Mouse (Mus musculus): ENCODE data around the gene Gatad2a.

The Gatad2a gene

DNA sequence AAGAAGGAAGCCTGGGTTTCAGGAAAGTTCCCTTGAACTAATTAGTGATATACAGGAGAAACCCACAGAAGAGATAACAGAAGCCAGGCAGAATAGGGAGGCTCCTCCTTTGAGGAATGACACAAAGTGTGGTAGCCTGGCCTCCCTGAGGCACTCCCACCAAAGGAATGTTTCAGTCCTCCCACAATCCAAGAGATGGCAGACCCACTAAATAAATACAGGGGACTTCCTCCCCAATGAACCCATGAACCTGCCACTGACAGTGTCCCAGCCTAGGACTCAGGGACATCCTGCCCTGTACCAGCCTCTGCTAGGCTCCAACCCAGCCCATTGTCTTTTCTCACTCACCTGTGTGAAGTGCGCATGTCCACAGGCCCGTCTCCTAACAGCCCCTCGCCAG lies 60.8 kb downstream of the Gatad2a start:
- CTCF ChIA-PET, result interaction anchor here in 2 of 4 experiments (1.7 to 2.7 kb wide), 2 partner anchors 16 to 66 kb away, joined by 5 to 10 read pairs; no protein-coding TSS in a partner anchor

DNA sequence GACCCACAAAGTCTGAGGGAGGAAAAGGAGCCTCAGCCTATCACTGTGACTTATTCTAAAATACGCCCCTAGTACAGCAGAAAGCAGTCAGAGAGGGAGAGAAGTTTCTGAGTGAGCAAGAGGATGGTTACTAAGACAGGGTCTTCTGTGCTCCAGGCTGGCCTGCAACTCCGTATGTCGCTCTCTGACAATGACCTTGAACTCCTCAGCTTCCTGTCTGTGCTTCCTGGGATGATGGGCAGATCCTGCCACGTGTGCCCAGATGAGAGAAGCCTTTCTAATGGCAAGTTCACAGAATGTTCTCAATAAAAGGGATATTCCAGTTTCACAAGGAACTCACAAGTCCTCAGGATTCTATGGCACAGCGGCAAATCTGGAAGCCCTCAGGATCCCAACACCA lies 61.6 kb downstream of the Gatad2a start:
- POLR2A ChIA-PET, result interaction anchor here in 3 of 4 experiments (0.7 to 20.2 kb wide), 27 partner anchors 7 to 764 kb away, joined by 3 to 423 read pairs (median 7); partner anchors contain the start of genes Gatad2a (in 2 of the 3), Ndufa13 (in 2 of the 3), Yjefn3 (in 2 of the 3) and Jund (in 1 of the 3)
- CTCF ChIA-PET, result interaction anchor here in 2 of 4 experiments (0.5 to 1.6 kb wide), 3 partner anchors 35 to 69 kb away, joined by 3 to 7 read pairs (median 6); no protein-coding TSS in a partner anchor

More for the DNA sequence above, 60.8 kb downstream of the Gatad2a start:
- POLR2A ChIA-PET, result interaction anchor here in 3 of 4 experiments (0.8 to 20.2 kb wide), 34 partner anchors 8 to 310 kb away, joined by 3 to 423 read pairs (median 7); partner anchors contain the start of genes Gatad2a (in 3 of the 3), Ndufa13 (in 3 of the 3), Tssk6 (in 3 of the 3) and Yjefn3 (in 3 of the 3)

DNA sequence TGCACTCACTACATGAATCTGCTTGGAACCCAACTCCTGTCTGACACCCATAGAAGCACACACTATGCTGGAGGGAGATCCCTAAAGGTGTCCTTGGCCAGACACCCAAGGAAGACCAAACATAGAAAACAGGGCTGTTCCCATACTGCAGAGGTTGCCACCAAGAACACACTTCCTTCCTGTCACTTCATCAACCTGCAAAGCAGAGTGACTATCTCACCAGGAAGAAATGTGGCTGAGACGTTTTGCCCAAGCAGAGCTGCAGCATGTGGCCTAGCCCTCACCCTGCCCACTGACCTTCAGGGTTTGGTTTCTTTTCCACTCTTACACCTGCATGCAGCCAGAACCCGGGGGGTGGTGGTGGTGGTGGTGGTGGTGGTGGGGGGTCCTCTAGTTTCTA lies 62.4 kb downstream of the Gatad2a start:
- CTCF ChIA-PET, result interaction anchor here in 1 of 4 experiments (0.7 to 1.6 kb wide), 3 partner anchors 68 to 177 kb away, joined by 3 to 7 read pairs (median 6); no protein-coding TSS in a partner anchor
- POLR2A ChIA-PET, result interaction anchor here in 3 of 4 experiments (0.6 to 20.2 kb wide), 29 partner anchors 8 to 217 kb away, joined by 3 to 423 read pairs (median 4); partner anchors contain the start of genes Gatad2a (in 2 of the 3), Ndufa13 (in 2 of the 3), Yjefn3 (in 2 of the 3) and Mau2 (in 1 of the 3)

DNA sequence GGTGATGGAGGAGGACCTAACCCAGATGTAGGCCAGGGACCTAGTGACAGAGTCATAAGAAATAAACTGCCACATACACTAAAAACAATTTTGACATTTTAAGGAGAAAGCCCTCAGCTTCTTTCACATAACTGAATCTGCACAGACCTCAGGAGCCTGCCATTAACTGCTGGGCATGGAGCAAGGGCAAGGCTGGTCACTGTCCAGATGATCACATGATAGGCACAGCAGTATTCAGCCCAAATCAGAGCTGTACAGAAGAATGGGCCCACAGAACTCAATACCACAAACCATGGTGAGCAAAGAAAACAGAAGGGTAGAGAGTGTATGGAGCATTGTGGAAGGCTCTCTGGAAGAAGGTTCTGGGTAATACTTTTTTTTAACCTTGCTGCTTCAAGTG lies 69.3 kb downstream of the Gatad2a start:
- POLR2A ChIA-PET, result interaction anchor here in 3 of 4 experiments (0.6 to 15.1 kb wide), 10 partner anchors 9 to 774 kb away, joined by 3 to 423 read pairs (median 4); partner anchors contain the start of genes Yjefn3 (in 2 of the 3), Ndufa13 (in 1 of the 3) and Tssk6 (in 1 of the 3)
- CTCF ChIA-PET, result interaction anchor here in 2 of 4 experiments (0.9 to 1.8 kb wide), 3 partner anchors 8 to 74 kb away, joined by 3 to 4 read pairs (median 4); no protein-coding TSS in a partner anchor

DNA sequence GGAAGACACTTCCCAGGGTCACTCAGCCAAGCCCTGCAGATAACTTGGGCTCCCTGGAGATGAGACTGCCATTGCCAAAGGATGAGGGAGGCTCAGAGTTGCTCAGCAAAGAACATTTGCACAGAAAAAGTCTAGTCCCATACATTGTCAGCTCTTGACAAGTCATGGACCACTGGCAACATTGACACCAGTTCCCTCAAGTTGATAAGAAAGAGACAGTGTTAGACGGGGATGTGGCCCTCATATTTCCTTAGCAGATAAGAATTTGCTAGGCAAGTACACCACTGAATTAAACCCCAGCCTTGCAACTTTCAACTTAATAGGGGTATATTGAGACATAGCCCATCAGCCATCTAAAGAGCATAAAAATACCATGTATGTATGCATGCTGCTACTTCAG lies 72.2 kb downstream of the Gatad2a start:
- CTCF ChIA-PET, result interaction anchor here in 1 of 4 experiments (0.5 to 7.0 kb wide), 4 partner anchors 35 to 727 kb away, joined by 3 to 116 read pairs (median 4); no protein-coding TSS in a partner anchor
- POLR2A ChIA-PET, result interaction anchor here in 2 of 4 experiments (0.6 to 15.1 kb wide), 18 partner anchors 12 to 297 kb away, joined by 3 to 423 read pairs (median 8); partner anchors contain the start of genes Gatad2a (in 2 of the 2), Ndufa13 (in 2 of the 2), Yjefn3 (in 2 of the 2) and Tssk6 (in 1 of the 2)

DNA sequence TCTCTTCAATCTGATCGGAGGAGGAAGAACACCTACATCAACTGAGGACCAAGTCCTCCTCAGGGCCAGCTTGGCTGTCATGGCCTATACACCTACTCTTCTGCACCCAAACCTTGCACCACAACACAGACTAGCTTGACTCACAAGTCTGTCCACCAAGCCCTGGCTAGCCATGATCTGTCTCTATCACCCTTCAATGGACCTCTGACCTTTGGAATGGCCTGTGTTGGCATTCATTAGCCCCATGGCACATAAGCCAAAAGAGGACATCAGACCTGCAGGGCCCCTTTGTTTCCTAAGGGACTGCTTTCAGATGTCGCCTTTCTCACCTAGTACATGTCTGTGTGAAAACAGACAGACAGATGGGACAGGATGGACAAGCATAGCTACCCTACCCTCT lies 75.0 kb downstream of the Gatad2a start:
- CTCF ChIA-PET, result interaction anchor here in 2 of 4 experiments (0.6 to 7.0 kb wide), 5 partner anchors 10 to 296 kb away, joined by 3 to 116 read pairs (median 3); partner anchors contain the start of gene Zfp868 (in 1 of the 2)

DNA sequence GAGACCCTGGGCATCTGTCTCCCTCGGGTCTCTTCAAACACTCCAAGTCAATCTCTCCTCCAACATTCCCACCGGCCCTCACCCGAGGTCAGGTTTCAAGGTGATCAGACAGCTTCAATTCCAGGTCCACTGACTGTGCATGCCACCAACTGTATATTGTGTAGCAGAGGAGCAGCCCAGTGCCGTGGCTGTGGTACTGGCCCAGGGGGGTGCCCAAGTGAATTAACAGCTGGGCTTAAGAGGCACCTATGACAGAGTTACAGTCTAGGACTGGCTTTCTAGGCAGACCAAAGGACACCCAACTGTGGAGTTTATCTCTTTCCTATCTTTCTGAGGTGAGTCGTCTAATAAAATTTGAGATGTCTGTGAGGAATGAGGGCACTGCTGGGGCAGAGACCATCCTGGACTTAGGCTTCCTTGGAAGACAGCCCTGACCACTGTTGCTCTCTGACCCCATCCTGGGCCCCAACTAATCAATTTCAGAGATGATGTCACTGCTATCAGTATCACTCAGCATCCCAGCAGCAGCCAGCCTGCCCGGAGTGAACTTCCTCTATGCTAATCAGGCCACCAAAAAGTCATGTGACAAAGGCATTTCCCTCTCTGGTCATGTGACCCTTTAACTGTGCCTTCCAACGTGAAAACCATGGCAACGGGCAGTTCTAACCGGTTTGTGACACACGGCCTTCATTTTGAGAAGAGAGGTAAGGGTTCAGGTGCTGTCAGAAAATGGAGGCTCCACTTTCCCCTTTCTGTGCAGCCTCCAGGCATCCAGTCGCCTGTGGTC lies 76.1 kb downstream of the Gatad2a start:
- CTCF ChIA-PET, result interaction anchor here (0.6 to 7.0 kb wide), 18 partner anchors 12 to 1675 kb away, joined by 3 to 116 read pairs (median 6); partner anchors contain the start of genes Yjefn3 (in 1 of the 4) and Zfp868 (in 1 of the 4)
- POLR2A ChIA-PET, result interaction anchor here in 3 of 4 experiments (0.6 to 15.1 kb wide), 55 partner anchors 8 to 1649 kb away, joined by 3 to 423 read pairs (median 5); partner anchors contain the start of genes Gatad2a (in 3 of the 3), Zfp868 (in 2 of the 3), Mau2 (in 1 of the 3) and Ndufa13 (in 1 of the 3)

More for the DNA sequence above, 75.0 kb downstream of the Gatad2a start:
- POLR2A ChIA-PET, result interaction anchor here (0.6 to 15.1 kb wide), 38 partner anchors 9 to 295 kb away, joined by 3 to 423 read pairs (median 4); partner anchors contain the start of genes Gatad2a (in 2 of the 4), Mau2 (in 1 of the 4), Ndufa13 (in 1 of the 4) and Tssk6 (in 1 of the 4)

DNA sequence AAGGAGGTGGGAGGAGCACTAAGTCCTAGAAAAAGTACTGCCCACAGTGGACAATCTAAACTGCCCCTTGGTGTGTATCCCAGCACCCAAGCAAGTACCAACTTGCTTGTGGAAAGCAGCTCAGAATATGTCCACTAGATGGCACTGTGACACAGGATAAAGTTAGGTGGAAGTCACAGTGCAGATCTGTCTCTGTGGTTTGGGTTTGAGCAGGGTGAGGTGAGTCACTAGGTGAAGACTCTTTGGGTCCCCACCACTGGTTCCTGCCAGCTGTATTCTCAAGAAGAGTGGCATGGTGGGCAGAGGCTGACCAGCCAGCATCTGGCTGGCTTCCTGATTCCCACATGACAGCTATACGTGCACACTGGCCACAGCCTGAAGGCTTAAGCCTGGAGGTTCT lies 77.2 kb downstream of the Gatad2a start:
- ChIA-PET CTCF (interaction anchor here (0.5 to 7.0 kb wide), 47 partner anchors 8 to 1767 kb away, joined by 3 to 116 read pairs (median 4); partner anchors contain the start of genes Gatad2a (in 1 of the 4) and Yjefn3 (in 1 of the 4)), POLR2A (interaction anchor here (0.5 to 15.1 kb wide), 53 partner anchors 8 to 1609 kb away, joined by 3 to 423 read pairs (median 5); partner anchors contain the start of genes Gatad2a (in 3 of the 4), Homer3 (in 1 of the 4), Mau2 (in 1 of the 4) and Ndufa13 (in 1 of the 4))

DNA sequence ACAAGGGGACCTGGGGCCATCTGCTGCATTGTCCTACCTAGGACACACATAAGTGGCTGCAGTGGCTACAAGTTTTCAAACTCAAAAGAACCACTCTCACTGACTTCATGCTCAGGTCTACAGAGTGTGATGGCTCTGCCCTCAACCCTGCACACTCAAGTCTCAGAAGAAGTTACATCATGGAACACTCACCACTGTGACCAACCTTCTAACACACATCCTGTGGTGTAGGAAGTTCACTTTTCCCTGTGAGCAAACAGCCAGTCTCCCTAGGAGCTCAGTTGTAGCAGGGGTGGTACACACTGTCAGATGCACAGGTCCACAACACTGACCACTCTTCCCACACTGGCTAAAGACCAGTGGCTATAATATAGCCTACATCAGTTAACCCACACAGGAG lies 77.7 kb downstream of the Gatad2a start:
- ChIA-PET POLR2A (interaction anchor here (0.6 to 15.1 kb wide), 43 partner anchors 9 to 352 kb away, joined by 3 to 423 read pairs (median 5); partner anchors contain the start of genes Gatad2a (in 3 of the 4), Yjefn3 (in 2 of the 4), Mau2 (in 1 of the 4) and Ndufa13 (in 1 of the 4)), CTCF (interaction anchor here (0.5 to 7.0 kb wide), 43 partner anchors 8 to 1767 kb away, joined by 3 to 116 read pairs (median 5); partner anchors contain the start of genes Gatad2a (in 1 of the 4) and Yjefn3 (in 1 of the 4))

DNA sequence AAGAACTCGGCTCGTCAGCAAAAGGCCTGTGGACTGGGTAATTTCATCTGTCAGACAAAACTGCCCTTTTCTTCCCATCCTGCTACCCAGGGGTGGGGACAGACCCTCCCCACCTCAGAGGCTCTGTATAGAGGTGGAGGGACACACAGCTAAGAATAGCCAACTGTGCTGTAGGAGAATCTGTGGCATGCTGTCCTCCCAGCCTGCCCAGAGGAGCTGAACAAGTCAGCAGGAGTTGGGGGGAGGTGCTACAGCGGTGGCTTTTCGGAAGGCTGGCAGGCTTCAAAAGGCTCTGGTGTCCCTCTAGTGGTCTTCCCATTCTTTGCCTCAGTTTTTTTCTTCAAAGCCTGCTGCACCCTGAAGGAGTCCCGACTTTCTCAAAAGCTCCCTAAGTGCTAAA lies 80.4 kb downstream of the Gatad2a start:
- ChIA-PET POLR2A (interaction anchor here in 2 of 4 experiments (0.8 to 15.1 kb wide), 12 partner anchors 10 to 166 kb away, joined by 3 to 423 read pairs (median 10); partner anchors contain the start of genes Ndufa13 (in 2 of the 2), Yjefn3 (in 2 of the 2), Tssk6 (in 1 of the 2) and Zfp963 (in 1 of the 2)), CTCF (interaction anchor here (0.6 to 1.6 kb wide), 8 partner anchors 22 to 97 kb away, joined by 3 to 13 read pairs (median 4); no protein-coding TSS in a partner anchor)

DNA sequence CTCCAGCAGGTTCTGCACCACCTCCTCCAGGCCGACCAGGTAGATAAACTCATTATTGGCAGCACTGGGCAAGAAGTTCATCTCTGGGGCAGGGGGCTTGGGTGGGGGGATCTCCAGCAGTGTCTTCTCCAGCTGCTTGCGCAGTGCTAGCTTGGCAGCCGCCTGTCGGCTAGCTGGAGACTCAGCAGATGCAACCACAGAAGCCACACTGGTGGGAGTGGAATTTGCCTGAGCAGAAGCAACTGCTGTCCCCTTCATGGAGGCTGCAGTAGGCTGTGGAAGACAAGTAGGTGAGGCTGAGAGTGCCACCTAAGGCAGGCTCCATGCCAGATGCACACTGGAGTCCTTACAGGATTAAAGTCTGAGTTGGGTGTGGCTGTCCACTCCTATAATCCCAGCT lies 81.7 kb downstream of the Gatad2a start:
- ChIA-PET POLR2A (interaction anchor here in 2 of 4 experiments (0.8 to 15.1 kb wide), 7 partner anchors 9 to 87 kb away, joined by 3 to 423 read pairs (median 113); partner anchors contain the start of genes Ndufa13 (in 2 of the 2), Yjefn3 (in 2 of the 2) and Tssk6 (in 1 of the 2)), CTCF (interaction anchor here in 3 of 4 experiments (0.7 to 1.6 kb wide), 6 partner anchors 13 to 446 kb away, joined by 3 to 6 read pairs (median 3); no protein-coding TSS in a partner anchor)

DNA sequence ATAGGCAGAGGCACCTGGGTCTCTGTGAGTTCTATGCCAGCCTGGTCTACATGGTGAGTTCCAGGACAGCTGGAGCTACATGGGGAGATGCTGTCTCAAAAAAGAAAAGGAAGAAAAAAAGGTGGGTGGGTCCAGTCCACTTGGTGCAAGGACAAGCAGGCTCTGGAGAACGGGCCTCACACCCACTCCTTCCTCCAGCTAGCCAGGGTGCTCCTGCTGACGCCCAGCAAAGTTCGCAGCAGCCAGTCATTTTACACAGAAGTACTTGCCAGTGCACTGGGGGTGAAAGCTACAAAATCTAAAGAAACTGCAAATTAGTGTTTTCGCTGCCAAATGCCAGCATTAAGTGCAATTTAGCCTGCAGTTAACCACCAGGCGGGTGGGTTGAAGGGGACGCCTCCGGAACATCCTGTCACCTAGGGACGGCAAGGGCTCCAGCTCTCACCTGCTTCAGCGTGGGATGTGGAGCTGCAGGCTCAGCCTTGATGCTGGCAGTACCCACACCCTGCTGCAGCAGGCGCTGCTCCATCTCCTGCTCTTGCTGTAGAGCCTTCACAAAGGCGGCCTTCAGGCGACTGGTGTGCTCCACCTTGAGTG lies 83.6 kb downstream of the Gatad2a start:
- CTCF ChIA-PET, result interaction anchor here in 1 of 4 experiments (0.7 kb wide), 1 partner anchor 107 kb away, joined by 3 read pairs; no protein-coding TSS in a partner anchor
- POLR2A ChIA-PET, result interaction anchor here in 2 of 4 experiments (0.6 to 1.7 kb wide), 6 partner anchors 8 to 29 kb away, joined by 3 to 12 read pairs (median 3); partner anchors contain the start of genes Ndufa13 (in 1 of the 2), Tssk6 (in 1 of the 2) and Yjefn3 (in 1 of the 2)

DNA sequence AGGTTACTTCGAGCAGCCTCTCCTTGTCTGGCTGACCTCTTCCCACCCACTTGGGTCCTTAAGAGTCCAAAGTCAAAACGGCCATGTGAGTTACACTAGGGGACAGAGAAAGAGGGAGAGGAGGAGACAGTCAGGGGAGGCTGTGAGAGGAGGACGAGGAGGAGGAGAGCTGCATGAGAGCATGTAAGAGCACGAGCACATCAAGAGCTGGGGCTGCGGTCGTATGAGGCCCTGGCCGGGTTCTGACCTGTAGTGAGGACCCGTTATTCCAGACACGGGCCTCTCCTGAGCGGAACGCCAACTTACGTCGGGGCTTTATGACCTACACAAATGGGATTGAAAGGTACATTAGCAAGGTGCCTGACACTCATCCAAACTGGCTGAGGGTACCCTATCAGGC lies 84.3 kb downstream of the Gatad2a start:
- ChIA-PET POLR2A (interaction anchor here in 2 of 4 experiments (0.7 to 1.7 kb wide), 4 partner anchors 9 to 25 kb away, joined by 3 to 12 read pairs (median 5); partner anchors contain the start of genes Ndufa13 (in 1 of the 2), Tssk6 (in 1 of the 2) and Yjefn3 (in 1 of the 2)), CTCF (interaction anchor here in 1 of 4 experiments (0.7 kb wide), 1 partner anchor 108 kb away, joined by 3 read pairs; no protein-coding TSS in a partner anchor)

DNA sequence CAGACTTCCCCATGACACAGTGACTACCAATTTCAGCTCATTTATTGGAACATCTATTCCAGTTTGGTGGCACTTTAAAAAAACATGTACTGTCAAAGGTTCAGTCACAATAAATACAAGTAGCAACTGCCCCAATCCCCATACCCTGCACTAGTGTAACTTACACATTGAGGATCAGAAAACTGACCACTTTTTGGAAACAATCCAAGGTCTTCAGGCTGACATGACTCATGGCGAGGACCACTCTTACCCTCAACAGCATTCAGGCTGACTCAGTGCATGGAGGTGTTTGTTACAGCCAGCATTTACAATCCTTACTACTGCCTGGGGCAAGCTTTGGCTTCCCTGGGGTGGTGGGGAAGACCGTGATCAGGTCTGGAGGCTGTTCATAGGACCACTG lies 89.1 kb downstream of the Gatad2a start:
- CTCF ChIA-PET, result no interaction called here
- POLR2A ChIA-PET, result interaction anchor here (0.5 to 9.4 kb wide), 10 partner anchors 13 to 502 kb away, joined by 3 to 141 read pairs (median 4); partner anchors contain the start of gene Cilp2 (in 1 of the 4)

DNA sequence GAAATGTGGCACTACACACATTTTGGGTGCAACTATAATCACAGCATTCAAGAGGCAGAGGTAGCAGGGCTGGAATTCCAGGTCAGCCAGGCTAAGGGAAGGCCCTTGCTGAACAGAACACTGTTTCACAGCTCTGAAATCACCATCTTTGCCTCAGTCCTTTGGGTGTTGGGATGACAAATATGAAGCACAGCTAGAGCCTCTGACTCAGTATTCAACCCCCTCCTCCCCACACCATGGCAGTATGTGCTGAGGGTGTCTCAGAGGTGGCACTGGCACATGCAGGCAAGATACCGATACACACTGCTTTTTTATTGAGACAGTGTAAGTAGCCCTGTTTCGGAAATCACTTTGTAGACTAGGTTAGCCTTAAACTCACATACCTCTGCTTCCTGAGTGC lies 89.9 kb downstream of the Gatad2a start:
- ChIA-PET POLR2A (interaction anchor here in 3 of 4 experiments (0.6 to 9.4 kb wide), 20 partner anchors 10 to 502 kb away, joined by 3 to 141 read pairs (median 4); partner anchors contain the start of genes Cilp2 (in 1 of the 3), Tm6sf2 (in 1 of the 3) and Zfp868 (in 1 of the 3)), CTCF (interaction anchor here in 2 of 4 experiments (0.6 to 0.7 kb wide), 2 partner anchors 13 to 158 kb away, joined by 3 read pairs; no protein-coding TSS in a partner anchor)

DNA sequence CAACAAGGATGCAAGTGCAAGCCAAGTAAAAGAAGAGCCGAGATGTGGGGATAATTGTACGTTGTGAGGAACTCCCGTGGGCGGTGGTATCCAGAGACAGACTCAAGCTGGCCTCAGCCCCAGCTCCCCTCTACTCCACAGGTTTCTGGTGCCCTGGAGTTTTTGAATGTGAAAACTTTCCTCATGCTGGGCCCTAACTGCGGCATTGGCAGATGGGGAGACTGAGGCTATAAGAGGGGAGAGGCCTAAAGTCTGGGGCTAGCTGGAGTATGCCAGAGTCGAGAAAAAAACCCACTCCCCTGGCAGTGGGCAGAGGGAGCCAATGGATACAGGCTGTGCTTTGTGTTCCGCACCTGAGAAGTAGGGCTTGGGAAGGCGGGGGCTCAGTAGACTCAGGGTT lies 92.1 kb downstream of the Gatad2a start:
- POLR2A ChIA-PET, result interaction anchor here in 2 of 4 experiments (0.7 to 9.4 kb wide), 27 partner anchors 8 to 602 kb away, joined by 3 to 141 read pairs (median 7); partner anchors contain the start of genes Cilp2 (in 1 of the 2) and Zfp868 (in 1 of the 2)
- CTCF ChIA-PET, result interaction anchor here in 2 of 4 experiments (0.6 to 1.9 kb wide), 4 partner anchors 8 to 97 kb away, joined by 3 to 8 read pairs (median 5); no protein-coding TSS in a partner anchor
